Mouse (Mus musculus) neutrophil, adult 5-6 weeks (primary cell): ENCODE measurements at regions not wholly inside any gene's neighbourhood (a gene's known extent, or its start where the extent isn't known, plus 50 kb on each side); places are given as distances from the start of the nearest gene placed in this dataset.

Experiments used
- ATAC-seq: fragments of 151-379, 151-347 bp; 2 replicates; pipeline ENCODE4 v1.8.0; 2017; ENCODE audit warnings: mild to moderate bottlenecking, moderate TSS enrichment; ENCODE audit not compliant: insufficient number of reproducible peaks, poor library complexity, low FRiP score, severe bottlenecking; ENCODE audit errors: extremely low read depth

DNA sequence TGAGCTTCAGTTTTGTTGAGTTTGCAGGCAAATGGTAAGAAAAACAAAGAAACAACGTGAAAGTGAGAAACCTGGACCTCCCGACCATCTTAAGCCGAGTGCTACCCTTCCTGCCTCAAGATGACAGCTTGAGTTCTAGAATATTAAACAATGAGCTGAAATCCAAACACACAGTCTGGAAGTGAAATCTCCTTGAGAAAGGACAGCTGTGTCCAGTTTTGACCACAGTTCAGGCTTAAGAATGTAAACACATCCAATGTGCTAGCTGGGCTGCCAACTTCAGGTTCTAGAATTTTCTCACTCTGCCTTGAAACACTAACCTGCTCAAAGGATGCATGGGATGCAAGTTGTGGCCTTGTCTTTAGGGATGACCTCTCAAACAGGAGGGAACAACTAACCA is 363.4 kb upstream of the Slc24a2 start:
- ATAC-seq, result no peak

DNA sequence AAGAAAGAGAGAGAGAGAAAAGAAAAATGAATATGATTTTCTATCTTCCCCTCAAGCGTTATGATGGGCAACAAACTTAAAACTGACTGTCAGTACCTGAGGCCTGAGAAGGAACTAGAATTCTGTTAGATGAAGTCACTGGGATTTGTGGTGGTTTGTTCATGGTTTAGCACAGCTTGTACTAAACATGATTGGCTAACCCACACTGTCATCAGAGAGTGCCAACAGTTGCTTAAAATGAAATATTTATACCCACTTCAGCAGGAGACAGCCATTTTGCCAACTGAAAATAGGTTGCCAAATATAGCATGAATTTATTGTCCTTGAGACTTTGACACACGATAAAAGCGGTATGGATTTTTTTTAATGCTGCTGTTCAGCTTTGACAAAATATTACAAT is 360.5 kb upstream of the Slc24a2 start:
- no peak for ATAC-seq

- ATAC-seq, result no peak
These were observed 347.9 kb upstream of the Slc24a2 start for GRCm38 (mm10) chr4:87578164-87578563.

DNA sequence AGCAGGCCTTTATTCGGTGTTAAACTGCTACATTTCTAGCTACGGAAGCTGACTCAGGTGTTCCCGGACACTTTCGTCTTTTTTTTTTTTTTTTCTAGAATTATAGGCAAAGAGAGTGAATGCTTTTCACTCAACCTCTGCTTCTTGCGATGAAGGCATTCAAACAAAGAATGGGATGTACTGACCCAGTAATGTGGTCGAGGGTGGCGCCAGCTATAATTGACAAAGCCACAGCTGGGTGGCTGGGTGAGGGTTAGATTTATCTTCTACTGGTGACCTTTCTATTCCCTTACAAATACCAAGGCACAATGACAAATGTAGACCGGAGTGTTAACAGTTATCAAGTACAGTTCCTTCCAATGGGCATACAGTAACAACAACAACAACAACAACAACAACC is 340.7 kb upstream of the Slc24a2 start:
- ATAC-seq, result no peak

DNA sequence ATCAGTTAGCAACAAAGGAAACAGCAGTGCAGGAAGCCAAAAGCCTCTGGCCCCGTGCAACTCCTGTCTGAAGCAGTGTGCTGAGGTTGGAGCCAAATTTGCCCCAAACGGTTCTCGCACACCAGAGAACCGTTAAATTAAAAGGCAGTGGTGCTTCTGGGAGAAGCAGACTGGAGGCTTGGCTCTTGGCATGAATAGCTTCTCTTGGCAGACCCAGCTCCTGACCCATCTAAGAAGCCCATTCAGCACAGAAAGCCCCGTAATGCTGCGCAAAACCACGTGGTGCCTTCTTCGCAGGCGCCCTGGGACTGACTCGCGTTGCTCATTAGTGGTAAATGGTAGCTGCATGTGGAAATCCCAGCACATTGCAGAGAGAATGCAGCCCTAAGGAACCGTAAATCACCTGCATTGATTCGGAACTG is 340.2 kb upstream of the Slc24a2 start:
- no peak for ATAC-seq

- no peak for ATAC-seq
These were observed 336.3 kb upstream of the Slc24a2 start for GRCm38 (mm10) chr4:87566616-87567015.

DNA sequence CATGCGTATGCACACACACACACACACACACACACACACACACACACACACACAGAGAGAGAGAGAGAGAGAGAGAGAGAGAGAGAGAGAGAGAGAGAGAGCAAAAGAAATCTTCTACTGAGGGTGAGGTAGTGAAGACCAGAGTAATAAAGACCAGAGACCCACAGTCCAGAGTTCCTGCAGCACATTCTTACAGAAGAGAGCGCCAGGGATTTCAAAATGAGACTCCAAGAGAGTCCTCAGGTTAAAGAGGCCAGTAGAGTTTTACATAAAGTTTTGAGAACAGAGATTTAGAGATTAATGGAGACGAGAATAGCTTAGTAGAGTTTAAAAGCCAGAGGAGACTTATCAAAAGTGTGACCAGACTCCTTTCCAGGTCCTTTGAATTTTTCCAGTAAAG is 324.6 kb upstream of the Slc24a2 start:
- ATAC-seq, result no peak
